Mouse (Mus musculus) frontal cortex, adult 2 months (tissue): ENCODE measurements at regions not wholly inside any gene's neighbourhood (a gene's known extent, or its start where the extent isn't known, plus 50 kb on each side); places are given as distances from the start of the nearest gene placed in this dataset.

Source experiments
- DNase-seq, 2 experiments: peaks; one replicate each; pipeline ENCODE4 v3.0.0; 2022; ENCODE audit warnings: low spot score in 1 of 2; ENCODE audit errors: extremely low spot score in 1 of 2

DNA sequence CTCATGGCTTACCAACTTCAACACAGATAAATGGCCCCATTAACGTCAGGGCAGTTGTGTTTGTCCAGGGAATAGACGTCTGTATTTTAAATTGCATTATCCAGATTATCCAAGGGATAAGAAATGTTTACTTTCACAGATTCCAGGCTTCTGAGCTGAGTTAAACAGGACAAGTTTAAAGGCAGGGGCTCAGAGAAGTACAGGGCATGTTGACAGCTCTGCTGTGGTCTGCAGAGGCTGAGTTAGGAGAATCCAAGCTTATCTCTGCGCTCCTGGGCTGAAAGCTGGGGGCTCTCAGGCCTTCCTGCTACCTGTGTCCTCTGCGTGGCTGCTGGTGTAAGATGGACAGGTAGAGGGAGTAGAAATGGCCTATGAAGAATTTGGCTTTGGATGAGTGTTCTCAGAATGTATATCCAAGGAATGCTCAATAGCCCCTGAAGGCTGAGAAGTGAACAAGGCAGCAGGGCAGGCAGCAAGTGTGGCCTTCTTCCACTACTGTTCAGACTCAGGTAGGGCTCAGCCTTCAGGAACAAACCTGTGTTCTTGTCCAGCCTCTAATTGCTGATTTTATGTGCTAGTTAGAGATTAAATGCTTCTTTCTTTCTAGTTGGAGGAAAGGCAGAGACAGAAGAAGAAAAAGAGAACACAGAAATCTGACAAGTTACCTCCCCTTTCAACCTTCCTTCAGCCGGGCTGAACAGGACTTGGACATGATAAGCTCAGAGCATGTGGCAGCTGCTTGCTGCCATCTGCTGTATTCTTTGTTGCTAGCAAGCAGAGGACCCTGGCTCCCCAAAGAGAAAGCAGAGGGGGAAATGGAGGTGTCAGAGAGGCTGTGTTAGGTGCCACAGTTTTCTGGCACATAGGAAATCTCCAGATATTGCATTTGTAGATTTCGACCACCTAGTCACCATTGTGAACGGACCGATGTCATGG lies 77.9 kb upstream of the Grem2 start:
- DNase-seq: peak in 1 of 2 experiments; percentile 72

DNA sequence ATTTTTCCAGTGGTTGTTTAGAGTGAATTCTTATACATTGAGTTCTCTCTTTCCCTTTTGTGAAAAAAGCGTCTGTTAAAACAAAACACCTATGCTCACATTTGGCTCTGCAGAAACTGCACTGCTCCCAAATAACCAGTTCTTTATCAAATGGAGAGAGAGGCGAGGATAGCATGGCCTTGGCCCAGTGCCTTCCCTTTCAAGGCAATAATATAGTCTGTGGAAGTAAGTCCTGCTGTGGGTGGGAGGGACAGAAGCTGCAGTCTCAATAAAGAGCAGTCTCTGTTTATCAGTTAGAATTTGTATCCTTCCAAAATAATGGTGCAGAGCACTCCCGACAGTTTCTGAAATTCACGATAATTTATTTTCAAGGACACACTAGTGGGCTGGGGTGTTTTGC lies 70.9 kb upstream of the Grem2 start:
- no peak for DNase-seq

DNA sequence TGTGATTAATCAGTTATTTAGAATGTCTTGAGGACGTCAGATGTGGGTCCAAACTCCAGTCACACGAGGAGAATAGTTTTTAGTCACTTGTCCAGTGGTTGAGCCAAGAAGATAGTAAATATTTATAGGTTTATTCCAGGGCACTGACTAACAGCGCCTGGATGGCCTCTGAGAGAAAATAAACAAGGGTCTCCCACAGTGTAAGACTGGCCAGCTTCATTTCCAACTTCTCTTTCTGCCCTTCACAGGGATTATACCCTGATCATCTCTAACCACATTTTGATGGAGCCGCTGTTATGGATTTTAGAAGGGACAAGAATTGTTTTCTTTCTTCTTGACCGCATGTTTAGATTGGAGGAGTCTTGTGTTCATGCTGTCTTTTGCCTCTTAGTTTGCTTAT lies 67.0 kb upstream of the Grem2 start:
- no peak for DNase-seq

DNA sequence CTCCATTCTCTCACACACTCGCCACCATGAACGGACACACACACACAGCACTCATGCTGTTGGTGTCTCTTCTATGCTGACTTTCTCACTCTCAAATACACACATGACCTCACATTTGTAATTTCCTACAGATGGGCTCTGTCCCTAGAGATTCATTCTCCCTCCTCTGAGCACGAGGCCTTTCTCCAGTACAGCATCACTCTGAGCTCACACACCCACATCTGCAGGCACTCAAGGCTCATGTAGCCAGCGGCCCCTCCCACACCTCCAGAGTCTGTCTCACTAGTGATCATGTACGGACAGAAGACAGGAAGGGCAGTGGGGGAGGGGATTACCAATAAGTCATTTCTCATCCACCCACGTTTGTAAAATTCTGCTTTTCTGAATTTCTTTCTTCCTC lies 50.3 kb upstream of the Grem2 start:
- no peak for DNase-seq
